Mouse (Mus musculus) limb, embryonic 13.5 days (tissue): Measurements from ENCODE around the gene Lipn. TPM values are rescaled to one million over a fixed set of nuclear protein-coding genes. Genes with fewer than 3 reads are reported as not detected.

Source experiments
- ATAC-seq: fragments of 200-750 bp; cut with Nextera tagmentation; 2 replicates; pipeline ENCODE4 v1.8.0; 2017; ENCODE audit warnings: low read depth, moderate number of reproducible peaks, moderate TSS enrichment; ENCODE audit not compliant: low FRiP score
- H3K27ac ChIP-seq: fragments of 300-500 bp; sonication (generic); 2 replicates; pipeline ENCODE4 v1.5.1; 2015; ENCODE audit warnings: inconsistent platforms, mild to moderate bottlenecking, moderate library complexity
- H3K27me3 ChIP-seq: fragments of 300-500 bp; sonication (generic); 2 replicates; pipeline ENCODE4 v1.6.1; 2015; ENCODE audit warnings: mild to moderate bottlenecking, inconsistent platforms
- H3K36me3 ChIP-seq: fragments of 300-500 bp; sonication (generic); 2 replicates; pipeline ENCODE4 v1.6.1; 2015; ENCODE audit warnings: inconsistent platforms, mild to moderate bottlenecking, moderate library complexity
- H3K4me1 ChIP-seq: fragments of 300-500 bp; sonication (generic); 2 replicates; pipeline ENCODE4 v1.6.1; 2015; ENCODE audit warnings: inconsistent platforms
- H3K4me2 ChIP-seq: fragments of 300-500 bp; sonication (generic); replicated peaks from 2 replicates; pipeline ENCODE4 v1.6.1; 2015; ENCODE audit warnings: inconsistent platforms, mild to moderate bottlenecking, moderate library complexity
- H3K4me3 ChIP-seq: fragments of 300-500 bp; sonication (generic); 2 replicates; pipeline ENCODE4 v1.5.1; 2015; ENCODE audit warnings: moderate library complexity, mild to moderate bottlenecking, inconsistent platforms
- H3K9ac ChIP-seq: fragments of 300-500 bp; sonication (generic); 2 replicates; pipeline ENCODE4 v1.6.1; 2015; ENCODE audit warnings: mild to moderate bottlenecking, inconsistent platforms
- H3K9me3 ChIP-seq: fragments of 300-500 bp; sonication (generic); 2 replicates; pipeline ENCODE4 v1.6.1; 2016; ENCODE audit warnings: inconsistent platforms
- WGBS: fragments of 180-500 bp; shearing (Covaris S2); methylation state at CpG from one replicate; pipeline ENCODE4 v1.1.7; 2015; 5-methylcytosine and 5-hydroxymethylcytosine counted together
- polyA plus RNA-seq: library from polyadenylated mRNA; unstranded; fragments of >200 nt; fragmentation: Nextera tagmentation; extraction: Ambion mirVana; gene quantifications from 2 replicates; pipeline ENCODE4 v1.2.1, GENCODE M21; 2015

Gene Lipn
- not detected in 2 replicates for polyA plus RNA-seq

GRCm38 (mm10) chr19:34066779-34067472 lies at the start of gene Lipn:
Gene Lipn (plus strand): TSS chr19:34067358.
- H3K27me3 ChIP-seq, result no peaks in the 10 kb centered on the region
- H3K4me2 ChIP-seq, result no peak within 1 kb of the TSS
- H3K9me3 ChIP-seq, result no peaks in the 10 kb centered on the region
- H3K36me3 ChIP-seq, result no peaks in the 10 kb centered on the region
- no peak within 1 kb of the TSS for H3K9ac ChIP-seq
- ATAC-seq, result no peak
- no peaks in the 10 kb centered on the region for H3K4me1 ChIP-seq
- H3K27ac ChIP-seq, result no peak within 1 kb of the TSS
- H3K4me3 ChIP-seq, result no peak within 1 kb of the TSS
- 88% methylated on average over 9 of the region's 9 CpGs for WGBS

- Histone ChIP-seq H3K9ac (no peak overlapping the region), H3K4me2 (no peak overlapping the region), H3K27me3 (no peaks in the 10 kb centered on the region), H3K4me1 (no peaks in the 10 kb centered on the region), H3K36me3 (no peaks in the 10 kb centered on the region), H3K27ac (no peak overlapping the region), H3K9me3 (no peaks in the 10 kb centered on the region), H3K4me3 (no peak overlapping the region)
- no peak for ATAC-seq
- 79% methylated on average over 11 of the region's 11 CpGs for WGBS
Observed at GRCm38 (mm10) chr19:34021440-34022172, 45.6 kb upstream of the Lipn start.

DNA sequence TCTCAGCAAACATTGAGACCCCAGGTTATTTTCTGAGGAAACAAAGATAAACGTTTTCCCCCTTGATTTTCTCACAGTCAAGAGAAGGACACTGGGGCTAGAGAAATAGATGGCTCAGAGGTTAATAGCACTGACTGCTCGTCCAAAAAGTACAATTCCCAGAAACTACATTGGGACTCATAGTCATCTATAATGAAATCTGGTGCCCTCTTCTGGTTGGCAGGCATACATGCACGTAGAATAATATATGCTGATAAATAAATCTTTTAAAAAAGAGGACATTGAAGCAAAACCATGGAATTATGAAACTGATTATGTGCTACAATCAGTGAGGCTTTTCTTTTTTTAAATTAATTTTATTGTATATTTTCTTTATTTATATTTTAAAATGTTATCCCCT lies 44.4 kb upstream of the Lipn start:
- H3K27ac ChIP-seq, result no peak overlapping the region
- no peak overlapping the region for H3K4me2 ChIP-seq
- no peaks in the 10 kb centered on the region for H3K4me1 ChIP-seq
- H3K36me3 ChIP-seq, result no peaks in the 10 kb centered on the region
- 46% methylated on average over 3 of the region's 3 CpGs for WGBS
- H3K9ac ChIP-seq, result no peak overlapping the region
- ATAC-seq, result no peak
- no peaks in the 10 kb centered on the region for H3K9me3 ChIP-seq
- H3K27me3 ChIP-seq, result no peaks in the 10 kb centered on the region
- no peak overlapping the region for H3K4me3 ChIP-seq

DNA sequence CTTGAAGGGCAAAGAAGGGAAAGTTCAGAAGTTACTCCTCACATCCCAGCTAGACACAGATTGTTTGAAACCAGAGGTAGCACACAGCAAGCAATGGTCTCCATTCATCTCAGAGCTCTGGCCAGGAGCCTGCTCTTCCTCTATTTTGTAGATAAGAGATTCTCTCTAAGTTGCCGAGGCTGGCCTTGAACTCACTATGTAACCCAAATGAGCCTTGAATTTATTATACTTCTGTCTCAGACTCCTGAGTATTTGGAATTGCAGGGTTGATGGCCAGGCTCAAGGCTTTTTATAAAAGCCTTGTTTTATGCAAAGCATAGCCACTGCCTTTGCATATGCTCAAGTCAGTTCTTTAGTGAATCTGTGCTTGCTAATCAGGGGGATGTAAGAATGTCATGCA lies 27.4 kb upstream of the Lipn start:
- ATAC-seq, result no peak
- H3K4me1 ChIP-seq, result no peaks in the 10 kb centered on the region
- no peaks in the 10 kb centered on the region for H3K9me3 ChIP-seq
- H3K27me3 ChIP-seq, result no peaks in the 10 kb centered on the region
- no peak overlapping the region for H3K4me2 ChIP-seq
- WGBS, result 76% methylated on average over 1 of the region's 1 CpGs
- no peaks in the 10 kb centered on the region for H3K36me3 ChIP-seq
- H3K4me3 ChIP-seq, result no peak overlapping the region
- H3K27ac ChIP-seq, result no peak overlapping the region
- no peak overlapping the region for H3K9ac ChIP-seq

GRCm38 (mm10) chr19:34043008-34043407 lies 24.1 kb upstream of the Lipn start:
- Histone ChIP-seq H3K4me2 (no peak overlapping the region), H3K4me1 (no peaks in the 10 kb centered on the region), H3K4me3 (no peak overlapping the region), H3K27ac (no peak overlapping the region), H3K36me3 (no peaks in the 10 kb centered on the region), H3K9me3 (no peaks in the 10 kb centered on the region), H3K9ac (no peak overlapping the region), H3K27me3 (no peaks in the 10 kb centered on the region)
- WGBS, result 69% methylated on average over 6 of the region's 6 CpGs
- no peak for ATAC-seq

GRCm38 (mm10) chr19:34049371-34050039 lies 17.7 kb upstream of the Lipn start:
- Histone ChIP-seq H3K4me1 (no peaks in the 10 kb centered on the region), H3K27me3 (no peaks in the 10 kb centered on the region), H3K27ac (no peak overlapping the region), H3K4me2 (no peak overlapping the region), H3K4me3 (no peak overlapping the region), H3K36me3 (no peaks in the 10 kb centered on the region), H3K9me3 (no peaks in the 10 kb centered on the region), H3K9ac (no peak overlapping the region)
- no peak for ATAC-seq
- WGBS, result 90% methylated on average over 3 of the region's 3 CpGs

GRCm38 (mm10) chr19:34051502-34051901 lies 15.7 kb upstream of the Lipn start:
- no peak overlapping the region for H3K27ac ChIP-seq
- WGBS, result 67% methylated on average over 3 of the region's 3 CpGs
- no peaks in the 10 kb centered on the region for H3K36me3 ChIP-seq
- H3K4me2 ChIP-seq, result no peak overlapping the region
- no peaks in the 10 kb centered on the region for H3K27me3 ChIP-seq
- no peaks in the 10 kb centered on the region for H3K4me1 ChIP-seq
- no peak overlapping the region for H3K9ac ChIP-seq
- ATAC-seq, result peak; percentile 71; the same call in 1 of the 2 replicates
- no peak overlapping the region for H3K4me3 ChIP-seq
- H3K9me3 ChIP-seq, result no peaks in the 10 kb centered on the region

- H3K4me3 ChIP-seq, result no peak overlapping the region
- H3K9ac ChIP-seq, result no peak overlapping the region
- H3K4me2 ChIP-seq, result no peak overlapping the region
- ATAC-seq, result no peak
- H3K4me1 ChIP-seq, result no peaks in the 10 kb centered on the region
- WGBS, result 65% methylated on average over 1 of the region's 1 CpGs
- H3K27me3 ChIP-seq, result no peaks in the 10 kb centered on the region
- H3K9me3 ChIP-seq, result no peaks in the 10 kb centered on the region
- H3K36me3 ChIP-seq, result no peaks in the 10 kb centered on the region
- H3K27ac ChIP-seq, result no peak overlapping the region
Observed at GRCm38 (mm10) chr19:34063547-34063946, 3.6 kb upstream of the Lipn start.

GRCm38 (mm10) chr19:34064059-34064458 lies 3.1 kb upstream of the Lipn start:
- Histone ChIP-seq H3K9ac (no peak overlapping the region), H3K27ac (no peak overlapping the region), H3K9me3 (no peaks in the 10 kb centered on the region), H3K36me3 (no peaks in the 10 kb centered on the region), H3K4me2 (no peak overlapping the region), H3K4me3 (no peak overlapping the region), H3K4me1 (no peaks in the 10 kb centered on the region), H3K27me3 (no peaks in the 10 kb centered on the region)
- no peak for ATAC-seq
- 80% methylated on average over 4 of the region's 4 CpGs for WGBS

DNA sequence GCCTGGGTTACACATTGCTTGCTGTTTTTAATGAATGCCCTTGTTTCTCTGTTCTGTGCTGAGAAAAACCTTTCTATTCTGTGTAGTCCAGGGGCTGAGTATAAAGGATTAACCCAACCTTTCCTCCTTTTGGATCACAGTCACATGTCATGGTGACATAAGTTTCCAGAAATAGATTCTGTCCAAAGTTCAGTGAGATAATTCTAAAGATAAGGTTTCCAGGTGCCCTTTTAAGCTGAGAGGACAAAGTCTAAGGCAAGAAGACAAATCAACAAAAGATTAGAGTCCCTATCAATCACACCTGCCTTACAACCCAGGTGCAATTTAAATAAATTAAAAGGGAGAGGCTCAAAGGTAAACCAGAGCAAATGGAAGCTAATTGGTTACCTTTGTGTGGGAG lies 7.1 kb downstream of the Lipn start:
- no peaks in the 10 kb centered on the region for H3K27me3 ChIP-seq
- no peak overlapping the region for H3K9ac ChIP-seq
- no peaks in the 10 kb centered on the region for H3K4me1 ChIP-seq
- no peak overlapping the region for H3K4me3 ChIP-seq
- H3K27ac ChIP-seq, result no peak overlapping the region
- H3K4me2 ChIP-seq, result no peak overlapping the region
- no peaks in the 10 kb centered on the region for H3K9me3 ChIP-seq
- no peak for ATAC-seq
- no peaks in the 10 kb centered on the region for H3K36me3 ChIP-seq

DNA sequence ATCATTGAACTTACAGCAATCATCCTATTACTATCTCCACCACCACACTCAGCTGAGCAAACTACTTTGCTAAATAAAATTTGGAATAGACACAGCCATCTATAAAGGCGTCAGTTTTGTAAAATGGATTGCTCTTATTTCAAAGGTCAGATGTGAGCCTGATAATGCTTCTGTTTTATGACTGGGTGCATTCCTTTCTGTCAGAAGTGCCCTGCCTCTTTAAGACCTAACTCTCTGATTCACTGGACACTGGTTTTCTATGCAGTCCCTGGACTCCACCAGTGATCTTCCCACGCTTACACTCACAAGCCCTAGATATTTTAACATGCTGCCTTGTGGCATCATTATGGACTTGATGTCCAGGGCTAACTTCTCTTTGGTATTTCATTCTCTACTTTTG lies 11.0 kb downstream of the Lipn start:
- Histone ChIP-seq H3K4me2 (no peak overlapping the region), H3K36me3 (no peaks in the 10 kb centered on the region), H3K27ac (no peak overlapping the region), H3K27me3 (no peaks in the 10 kb centered on the region), H3K9me3 (no peaks in the 10 kb centered on the region), H3K4me1 (no peaks in the 10 kb centered on the region), H3K9ac (no peak overlapping the region), H3K4me3 (no peak overlapping the region)
- WGBS, result 76% methylated on average over 2 of the region's 2 CpGs
- ATAC-seq, result no peak

DNA sequence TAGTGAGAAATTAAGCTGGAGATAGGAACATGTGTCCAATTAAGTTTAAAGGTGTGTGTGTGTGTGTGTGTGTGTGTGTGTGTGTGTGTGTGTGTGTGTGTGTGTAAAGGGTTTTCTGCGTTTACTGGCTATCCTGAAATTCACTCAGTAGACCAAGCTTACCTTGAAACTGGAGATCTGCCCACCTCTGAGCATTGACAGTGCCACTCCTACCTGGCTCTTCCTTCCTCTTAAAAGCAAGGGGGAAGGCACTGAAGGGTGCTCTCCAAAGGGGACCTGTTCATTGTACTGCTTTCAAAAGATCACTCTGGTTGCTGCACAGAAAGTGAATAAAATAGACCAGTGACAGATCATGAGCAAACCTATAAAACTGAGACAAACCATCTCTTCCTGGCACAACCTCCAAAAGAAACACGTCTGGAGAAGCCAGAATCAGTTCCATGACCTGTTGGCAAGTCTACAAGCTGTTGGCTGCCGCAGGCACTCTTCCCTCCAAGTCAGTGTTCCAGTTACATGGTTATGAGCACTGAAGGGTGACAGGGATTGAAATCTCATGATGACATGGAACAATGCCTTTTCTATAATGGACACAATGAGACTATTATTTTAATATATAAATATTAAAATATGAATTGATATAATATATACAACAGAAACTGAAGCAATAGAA lies 22.0 kb downstream of the Lipn start:
- ATAC-seq, result no peak
- 70% methylated on average over 3 of the region's 3 CpGs for WGBS
- Histone ChIP-seq H3K36me3 (no peaks in the 10 kb centered on the region), H3K4me1 (no peaks in the 10 kb centered on the region), H3K27ac (no peak overlapping the region), H3K4me2 (no peak overlapping the region), H3K27me3 (no peaks in the 10 kb centered on the region), H3K4me3 (no peak overlapping the region), H3K9me3 (no peaks in the 10 kb centered on the region), H3K9ac (no peak overlapping the region)
